Comparison of ENCODE assay signal across 9 mouse cellular contexts in the genomic region with DNA sequence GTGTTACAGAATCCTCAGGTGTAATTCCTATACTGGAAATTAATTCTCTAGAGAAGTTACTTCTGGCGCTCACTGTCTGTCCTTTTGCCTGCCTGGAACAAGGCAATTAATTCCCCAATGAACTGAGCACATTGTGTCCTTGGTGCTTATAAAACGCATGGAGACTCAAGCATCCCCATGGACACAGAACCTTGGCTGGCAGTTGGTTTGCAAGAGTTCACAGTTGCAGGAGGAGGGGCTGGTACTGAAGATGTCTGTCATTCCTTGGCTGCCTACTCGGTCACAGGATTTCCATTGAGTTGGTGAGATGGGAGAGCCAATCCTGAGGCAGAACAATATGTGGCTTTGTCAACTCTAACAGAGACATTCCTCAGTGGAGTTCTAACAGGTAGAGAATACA. TPM values are rescaled to one million over a fixed set of nuclear protein-coding genes. Genes with fewer than 3 reads are reported as not detected.
A peak's percentile ranks its signal among the peaks of the same experiment; 100 is the strongest.
DNase-seq lines count a peak whose midpoint lies in the region; TF ChIP-seq lines count a peak whose summit lies in the region.
"Had no signal": no experiment of that assay in that cellular context is flagged by ENCODE, and none has a peak within 500 bp of the region (broad histone marks: within the 10 kb centered on the region; RNA-seq: fewer than 3 reads in every experiment).

No protein-coding gene starts in this region.

- H3K36me3 ChIP-seq in kidney, adult 2 months (ENCODE audit: control insufficient read depth, insufficient read depth, low read length): no peaks in the 10 kb centered on the region
- no peaks in the 10 kb centered on the region for H3K36me3 ChIP-seq in ES-E14 (ENCODE audit: control insufficient read depth, insufficient read depth, low read length, poor library complexity, severe bottlenecking)

- no peak for TF ChIP-seq CTCF in kidney, adult 2 months (conservative IDR thresholded peaks at IDR 0.05; ENCODE audit: insufficient read depth, insufficient read length, low read depth, low read length)

- H3K9ac ChIP-seq in ES-E14 (ENCODE audit: insufficient read depth, low read depth, low read length, poor library complexity, severe bottlenecking): no peak overlapping the region

- no peaks in the 10 kb centered on the region for H3K9me3 ChIP-seq in ES-E14 (ENCODE audit: control insufficient read depth, insufficient read depth, low read depth, low read length)

- peak; percentile 27 to 32 for DNase-seq in cerebellum, adult 18-20 months
- no peak for DNase-seq in cerebellum, postnatal 4 days (ENCODE audit: low spot score in 2 of 2)
- DNase-seq in kidney, adult 2 months: peak; percentile 10
- DNase-seq in kidney, postnatal 4 days: no peak
- peak; percentile 1 for DNase-seq in ES-E14 (ENCODE audit: low read depth, low spot score)
- peak; percentile 16 for DNase-seq in fibroblast of lung, adult 2 months (ENCODE audit: low read depth)
- no peak for DNase-seq in urinary bladder, postnatal 10 days (ENCODE audit: low spot score)
- DNase-seq in spleen, adult 18-20 months: no peak
- DNase-seq: right cerebral cortex, postnatal 25 days had no signal

- no peak overlapping the region for H3K4me3 ChIP-seq in kidney, adult 2 months (ENCODE audit: insufficient read depth, low read depth, low read length)
- no peak overlapping the region for H3K4me3 ChIP-seq in ES-E14 (ENCODE audit: insufficient read depth in 1 of 2, low read depth in 1 of 2, low read length in 2 of 2, poor library complexity in 1 of 2, severe bottlenecking in 1 of 2)

- in situ Hi-C loops in ES-E14 (cut with MboI; ENCODE audit: low sequenced_read_pairs in 2 of 2, unreplicated experiment in 2 of 2): no loop called here

- no peak for TF ChIP-seq POLR2A in kidney, adult 2 months (IDR thresholded peaks at IDR 0.05; ENCODE audit: low read depth, low read length)

- 64% methylated on average over 3 of the region's 3 CpGs for WGBS in kidney, adult 2 months

- H3K4me1 ChIP-seq in kidney, adult 2 months (ENCODE audit: control insufficient read depth, insufficient read depth, low read length): peaks cover 3% of the 10 kb centered on the region; the same call in 1 of the 2 replicates
- H3K4me1 ChIP-seq in ES-E14 (ENCODE audit: control insufficient read depth in 2 of 2, insufficient read depth in 2 of 2, low read length in 2 of 2, poor library complexity in 1 of 2): no peaks in the 10 kb centered on the region

- H3K27ac ChIP-seq in kidney, adult 2 months (ENCODE audit: insufficient read depth, low read depth, low read length): no peak overlapping the region
- no peak overlapping the region for H3K27ac ChIP-seq in ES-E14 (ENCODE audit: insufficient read depth, low read depth, low read length, poor library complexity, severe bottlenecking)

- no peaks in the 10 kb centered on the region; the same call in 1 of the 2 replicates for H3K27me3 ChIP-seq in kidney, adult 2 months (replicated peaks; ENCODE audit: control insufficient read depth, insufficient read depth, low read length)

TF ChIP-seq in ES-E14, 5 proteins besides CTCF, POLR2A, EP300 and RAD21:
- TF ChIP-seq HCFC1 (IDR thresholded peaks at IDR 0.05; ENCODE audit: borderline replicate concordance, insufficient read depth, low read length) (no peak), ZC3H11A (IDR thresholded peaks at IDR 0.05; ENCODE audit: borderline replicate concordance, low read depth, low read length) (no peak), ZNF384 (IDR thresholded peaks at IDR 0.05; ENCODE audit: low read depth, low read length) (no peak), MAFK (IDR thresholded peaks at IDR 0.05; ENCODE audit: insufficient read depth, low read depth, low read length) (no peak), CHD2 (IDR thresholded peaks at IDR 0.05; ENCODE audit: low read depth, low read length) (no peak)
TF ChIP-seq in ES-E14: peak in this region for 0.

RNA-seq across cellular contexts. Expression of gene Mpdz, which starts 12.5 kb away (rescaled TPM):
- polyA plus RNA-seq in kidney, adult 2 months (2012; rRNA removed): 9.9 and 11.4 TPM in 2 replicates
- total RNA-seq in ES-E14 (2012; rRNA removed): 10.9 and 12.7 TPM in 2 replicates

Comparison
In these comparisons a context has a peak if more than half of its experiments do, and no peak if none do; other contexts are left out.
1. DNase-seq: peak in cerebellum, adult 18-20 months (2 of 2), kidney, adult 2 months (single experiment), ES-E14 (single experiment) and fibroblast of lung, adult 2 months (single experiment); none in cerebellum, postnatal 4 days (0 of 2), kidney, postnatal 4 days (0 of 2), urinary bladder, postnatal 10 days (single experiment) and spleen, adult 18-20 months (0 of 2).